Mouse (Mus musculus) midbrain, postnatal 0 days (tissue): ENCODE data around the gene Zmpste24. TPM values are rescaled to one million over a fixed set of nuclear protein-coding genes. Genes with fewer than 3 reads are reported as not detected.

Source experiments
- ATAC-seq: fragments of 200-750 bp; cut with Nextera tagmentation; 2 replicates; pipeline ENCODE4 v1.8.0; 2017; ENCODE audit warnings: moderate number of reproducible peaks, mild to moderate bottlenecking, moderate TSS enrichment, moderate library complexity; ENCODE audit not compliant: low FRiP score
- DNase-seq: peaks from one replicate; pipeline ENCODE4 v3.0.0-alpha.2; 2015; ENCODE audit warnings: low spot score
- H3K27ac ChIP-seq: fragments of 300-500 bp; sonication (generic); 2 replicates; pipeline ENCODE4 v1.5.1; 2014; ENCODE audit warnings: low read depth, mild to moderate bottlenecking, low read length, mixed read lengths
- H3K27me3 ChIP-seq: fragments of 300-500 bp; sonication (generic); 2 replicates; pipeline ENCODE4 v1.6.1; 2014; ENCODE audit warnings: low read length, control low read depth, mixed read lengths; ENCODE audit not compliant: insufficient read depth
- H3K36me3 ChIP-seq: fragments of 300-500 bp; sonication (generic); 2 replicates; pipeline ENCODE4 v1.6.1; 2014; ENCODE audit warnings: low read length, control low read depth, mixed read lengths; ENCODE audit not compliant: insufficient read depth
- H3K4me1 ChIP-seq: fragments of 300-500 bp; sonication (generic); 2 replicates; pipeline ENCODE4 v1.6.1; 2014; ENCODE audit warnings: mild to moderate bottlenecking, control low read depth, antibody characterized with exemption, low read length, mixed read lengths; ENCODE audit not compliant: insufficient read depth
- H3K4me2 ChIP-seq: fragments of 300-500 bp; sonication (generic); 2 replicates; pipeline ENCODE4 v1.6.1; 2014; ENCODE audit warnings: low read depth, mild to moderate bottlenecking, low read length, mixed read lengths; ENCODE audit not compliant: poor library complexity, severe bottlenecking
- H3K4me3 ChIP-seq: fragments of 300-500 bp; sonication (generic); 2 replicates; pipeline ENCODE4 v1.5.1; 2014; ENCODE audit warnings: low read depth, mild to moderate bottlenecking, low read length, moderate library complexity
- H3K9ac ChIP-seq: fragments of 300-500 bp; sonication (generic); replicated peaks from 2 replicates; pipeline ENCODE4 v1.6.1; 2014; ENCODE audit warnings: mild to moderate bottlenecking, low read length, moderate library complexity, mixed read lengths; ENCODE audit not compliant: poor library complexity, severe bottlenecking
- H3K9me3 ChIP-seq: fragments of 300-500 bp; sonication (generic); 2 replicates; pipeline ENCODE4 v1.6.1; 2016; ENCODE audit warnings: low read length, control low read depth
- CTCF ChIP-seq: IDR thresholded peaks from 2 replicates; pipeline ENCODE4 v1.5.1; 2016; ENCODE audit warnings: antibody characterized with exemption, mild to moderate bottlenecking
- WGBS: fragments of 180-500 bp; shearing (Covaris S2); extraction: QIAGEN DNeasy Blood & Tissue Kit; methylation state at CpG from one replicate; pipeline ENCODE4 v1.1.7; 2014; 5-methylcytosine and 5-hydroxymethylcytosine counted together
- polyA plus RNA-seq: library from polyadenylated mRNA; unstranded; fragments of >200 nt; fragmentation: Nextera tagmentation; extraction: Ambion mirVana; gene quantifications from 2 replicates; pipeline ENCODE4 v1.2.1, GENCODE M21; 2015
- total RNA-seq: library from RNA; depleted of rRNA; stranded (reverse); fragments of >200 nt; gene quantifications from 2 replicates; pipeline ENCODE4 v1.2.3, GENCODE M21; 2014

The Zmpste24 gene
- total and polyA plus RNA-seq, 2 experiments from 2014 or later: 17.0 to 19.9 TPM

- peak; percentile 40; the same call in 1 of the 2 replicates for TF ChIP-seq CTCF
- H3K27me3 ChIP-seq: no peaks in the 10 kb centered on the region
- H3K36me3 ChIP-seq: no peaks in the 10 kb centered on the region
- H3K9ac ChIP-seq: no peak overlapping the region
- H3K9me3 ChIP-seq: no peaks in the 10 kb centered on the region
- ATAC-seq (no peak), DNase-seq (no peak)
- 84% methylated on average over 3 of the region's 3 CpGs for WGBS
- no peak overlapping the region for H3K27ac ChIP-seq
- no peak overlapping the region for H3K4me3 ChIP-seq
- no peak overlapping the region for H3K4me2 ChIP-seq
- H3K4me1 ChIP-seq: no peaks in the 10 kb centered on the region
Observed at GRCm38 (mm10) chr4:121029632-121030031, 68.4 kb downstream of the Zmpste24 start.

- ATAC-seq (no peak), DNase-seq (peak; percentile 58)
Observed at GRCm38 (mm10) chr4:121028659-121029392, 69.2 kb downstream of the Zmpste24 start.

GRCm38 (mm10) chr4:121028146-121028545, 69.9 kb downstream of the Zmpste24 start:
- no peak overlapping the region for H3K4me2 ChIP-seq
- no peak overlapping the region for H3K4me3 ChIP-seq
- TF ChIP-seq CTCF: no peak
- H3K4me1 ChIP-seq: no peaks in the 10 kb centered on the region
- H3K9me3 ChIP-seq: no peaks in the 10 kb centered on the region
- no peak overlapping the region for H3K9ac ChIP-seq
- 89% methylated on average over 1 of the region's 1 CpGs for WGBS
- ATAC-seq (no peak), DNase-seq (no peak)
- no peaks in the 10 kb centered on the region for H3K36me3 ChIP-seq
- H3K27ac ChIP-seq: no peak overlapping the region
- no peaks in the 10 kb centered on the region for H3K27me3 ChIP-seq

More at GRCm38 (mm10) chr4:121028659-121029392, 69.2 kb downstream of the Zmpste24 start:
- no peak overlapping the region for H3K4me3 ChIP-seq
- no peak overlapping the region for H3K27ac ChIP-seq
- no peaks in the 10 kb centered on the region for H3K4me1 ChIP-seq
- peak; percentile 82 for TF ChIP-seq CTCF
- no peaks in the 10 kb centered on the region for H3K9me3 ChIP-seq
- H3K36me3 ChIP-seq: no peaks in the 10 kb centered on the region
- no peak overlapping the region for H3K4me2 ChIP-seq
- H3K27me3 ChIP-seq: no peaks in the 10 kb centered on the region
- WGBS: 28% methylated on average over 14 of the region's 14 CpGs
- H3K9ac ChIP-seq: no peak overlapping the region

- TF ChIP-seq CTCF: no peak
- Histone ChIP-seq H3K9me3 (no peaks in the 10 kb centered on the region), H3K27me3 (no peaks in the 10 kb centered on the region), H3K4me3 (no peak overlapping the region), H3K4me1 (no peaks in the 10 kb centered on the region), H3K4me2 (no peak overlapping the region), H3K36me3 (no peaks in the 10 kb centered on the region), H3K9ac (no peak overlapping the region), H3K27ac (no peak overlapping the region)
- 69% methylated on average over 2 of the region's 2 CpGs for WGBS
- no peak for DNase-seq
- ATAC-seq: no peak
Observed at GRCm38 (mm10) chr4:121025681-121026080, 72.4 kb downstream of the Zmpste24 start.

GRCm38 (mm10) chr4:121023941-121024340, 74.1 kb downstream of the Zmpste24 start:
- H3K27ac ChIP-seq: no peak overlapping the region
- H3K27me3 ChIP-seq: no peaks in the 10 kb centered on the region
- H3K9me3 ChIP-seq: no peaks in the 10 kb centered on the region
- H3K4me1 ChIP-seq: no peaks in the 10 kb centered on the region
- no peak for TF ChIP-seq CTCF
- H3K4me3 ChIP-seq: no peak overlapping the region
- 79% methylated on average over 2 of the region's 2 CpGs for WGBS
- no peak overlapping the region for H3K4me2 ChIP-seq
- ATAC-seq (no peak), DNase-seq (no peak)
- no peaks in the 10 kb centered on the region for H3K36me3 ChIP-seq
- no peak overlapping the region for H3K9ac ChIP-seq

- no peak for ATAC-seq
- 89% methylated on average over 7 of the region's 7 CpGs for WGBS
- H3K9ac ChIP-seq: no peak overlapping the region
- H3K4me2 ChIP-seq: no peak overlapping the region
- no peak overlapping the region for H3K27ac ChIP-seq
- no peak for TF ChIP-seq CTCF
- H3K4me1 ChIP-seq: no peaks in the 10 kb centered on the region
- DNase-seq: no peak
- no peaks in the 10 kb centered on the region for H3K36me3 ChIP-seq
- no peaks in the 10 kb centered on the region for H3K9me3 ChIP-seq
- no peak overlapping the region for H3K4me3 ChIP-seq
- no peaks in the 10 kb centered on the region for H3K27me3 ChIP-seq
Observed at GRCm38 (mm10) chr4:121023464-121023863, 74.6 kb downstream of the Zmpste24 start.
